Mouse (Mus musculus) intestine, embryonic 14.5 days (tissue): ENCODE results near the gene Rpl12. TPM values are rescaled to one million over a fixed set of nuclear protein-coding genes. Genes with fewer than 3 reads are reported as not detected.

Experiments used
- ATAC-seq: fragments of 200-750 bp; cut with Nextera tagmentation; replicated peaks from 2 replicates; pipeline ENCODE4 v1.8.0; 2017; ENCODE audit warnings: low read depth, moderate number of reproducible peaks, moderate TSS enrichment, moderate library complexity; ENCODE audit not compliant: low FRiP score, low TSS enrichment
- DNase-seq: peaks from one replicate; pipeline ENCODE4 v3.0.0-alpha.2; 2018; ENCODE audit warnings: low spot score
- H3K27ac ChIP-seq: fragments of 300-500 bp; sonication (generic); 2 replicates; pipeline ENCODE4 v1.5.1; 2014; ENCODE audit warnings: low read depth, mild to moderate bottlenecking, control low read depth
- H3K27me3 ChIP-seq: fragments of 300-500 bp; sonication (generic); replicated peaks from 2 replicates; pipeline ENCODE4 v1.6.1; 2014; ENCODE audit warnings: low read length, control low read depth; ENCODE audit not compliant: control insufficient read depth, insufficient read depth
- H3K36me3 ChIP-seq: fragments of 300-500 bp; sonication (generic); 2 replicates; pipeline ENCODE4 v1.6.1; 2014; ENCODE audit warnings: low read length, control low read depth; ENCODE audit not compliant: control insufficient read depth, insufficient read depth
- H3K4me1 ChIP-seq: fragments of 300-500 bp; sonication (generic); replicated peaks from 2 replicates; pipeline ENCODE4 v1.6.1; 2014; ENCODE audit warnings: low read length, control low read depth, mixed read lengths; ENCODE audit not compliant: control insufficient read depth, insufficient read depth
- H3K4me2 ChIP-seq: fragments of 300-500 bp; sonication (generic); 2 replicates; pipeline ENCODE4 v1.6.1; 2014; ENCODE audit warnings: low read length
- H3K4me3 ChIP-seq: fragments of 300-500 bp; sonication (generic); 2 replicates; pipeline ENCODE4 v1.5.1; 2014; ENCODE audit warnings: low read depth, low read length, control low read depth, mixed read lengths
- H3K9ac ChIP-seq: fragments of 300-500 bp; sonication (generic); 2 replicates; pipeline ENCODE4 v1.6.1; 2014; ENCODE audit warnings: mild to moderate bottlenecking, low read length
- H3K9me3 ChIP-seq: fragments of 300-500 bp; sonication (generic); 2 replicates; pipeline ENCODE4 v1.6.1; 2016; ENCODE audit warnings: low read length, control low read depth; ENCODE audit not compliant: control insufficient read depth
- WGBS: fragments of 180-500 bp; shearing (Covaris S2); extraction: QIAGEN DNeasy Blood & Tissue Kit; methylation state at CpG from one replicate; pipeline ENCODE4 v1.1.7; 2014; 5-methylcytosine and 5-hydroxymethylcytosine counted together
- polyA plus RNA-seq: library from polyadenylated mRNA; unstranded; fragments of >200 nt; fragmentation: Nextera tagmentation; extraction: Ambion mirVana; gene quantifications from 2 replicates; pipeline ENCODE4 v1.2.1, GENCODE M21; 2014

The Rpl12 gene
- polyA plus RNA-seq = 259 and 272 TPM in 2 replicates

- Histone ChIP-seq H3K9me3 (no peaks in the 10 kb centered on the region), H3K9ac (peak within 1 kb of the TSS; percentile 99), H3K4me1 (peaks cover 28% of the 10 kb centered on the region), H3K36me3 (peaks cover 35% of the 10 kb centered on the region), H3K27ac (peak within 1 kb of the TSS; percentile 90), H3K4me3 (peak within 1 kb of the TSS; percentile 95), H3K27me3 (no peaks in the 10 kb centered on the region), H3K4me2 (peak within 1 kb of the TSS; percentile 71)
- peak; percentile 89 for ATAC-seq
- 4% methylated on average over 55 of the region's 55 CpGs for WGBS
- DNase-seq = peak; percentile 98
Observed at GRCm38 (mm10) chr2:32961192-32961995, at the start of gene Rpl12, which contains the start of gene Lrsam1. Rpl12 (plus strand) TSS chr2:32961559. Lrsam1 (minus strand) TSS chr2:32961614.

- Histone ChIP-seq H3K27ac (no peak overlapping the region), H3K36me3 (peaks cover 49% of the 10 kb centered on the region), H3K4me3 (no peak overlapping the region), H3K4me2 (no peak overlapping the region), H3K9ac (no peak overlapping the region), H3K27me3 (no peaks in the 10 kb centered on the region), H3K9me3 (no peaks in the 10 kb centered on the region), H3K4me1 (peaks cover 33% of the 10 kb centered on the region)
- ATAC-seq = no peak
- DNase-seq = no peak
- 80% methylated on average over 7 of the region's 7 CpGs for WGBS
Observed at GRCm38 (mm10) chr2:32911639-32912182, 49.6 kb upstream of the Rpl12 start.

- Histone ChIP-seq H3K9ac (no peak overlapping the region), H3K27me3 (no peaks in the 10 kb centered on the region), H3K27ac (no peak overlapping the region), H3K4me2 (no peak overlapping the region), H3K4me3 (no peak overlapping the region), H3K4me1 (peaks cover 28% of the 10 kb centered on the region), H3K9me3 (no peaks in the 10 kb centered on the region), H3K36me3 (peaks cover 49% of the 10 kb centered on the region)
- 34% methylated on average over 19 of the region's 19 CpGs for WGBS
- peak; percentile 92 for DNase-seq
- no peak for ATAC-seq
Observed at GRCm38 (mm10) chr2:32912210-32912804, 49.1 kb upstream of the Rpl12 start.

GRCm38 (mm10) chr2:32914362-32914761 is 47.0 kb upstream of the Rpl12 start:
- Histone ChIP-seq H3K4me1 (peaks cover 11% of the 10 kb centered on the region; the same call in 1 of the 2 replicates), H3K9ac (peak overlapping the region; percentile 44), H3K27me3 (no peaks in the 10 kb centered on the region), H3K9me3 (no peaks in the 10 kb centered on the region), H3K27ac (peak overlapping the region; percentile 78), H3K36me3 (peaks cover 65% of the 10 kb centered on the region), H3K4me3 (no peak overlapping the region), H3K4me2 (no peak overlapping the region; the same call in 1 of the 2 replicates)
- 54% methylated on average over 5 of the region's 5 CpGs for WGBS
- ATAC-seq (no peak), DNase-seq (no peak)

GRCm38 (mm10) chr2:32914896-32915295 is 46.5 kb upstream of the Rpl12 start:
- peaks cover 11% of the 10 kb centered on the region; the same call in 1 of the 2 replicates for H3K4me1 ChIP-seq
- no peak overlapping the region for H3K4me2 ChIP-seq
- ATAC-seq = peak; percentile 56; the same call in 1 of the 2 replicates
- 32% methylated on average over 3 of the region's 3 CpGs for WGBS
- no peaks in the 10 kb centered on the region for H3K27me3 ChIP-seq
- H3K9me3 ChIP-seq = no peaks in the 10 kb centered on the region
- H3K36me3 ChIP-seq = peaks cover 68% of the 10 kb centered on the region
- no peak for DNase-seq
- H3K27ac ChIP-seq = peak overlapping the region; percentile 78
- no peak overlapping the region for H3K4me3 ChIP-seq
- peak overlapping the region; percentile 44 for H3K9ac ChIP-seq

GRCm38 (mm10) chr2:32917526-32917925 is 43.8 kb upstream of the Rpl12 start:
- H3K4me3 ChIP-seq = no peak overlapping the region
- ATAC-seq (no peak), DNase-seq (no peak)
- H3K27ac ChIP-seq = no peak overlapping the region
- H3K4me2 ChIP-seq = no peak overlapping the region
- no peaks in the 10 kb centered on the region for H3K9me3 ChIP-seq
- H3K36me3 ChIP-seq = peaks cover 70% of the 10 kb centered on the region
- no peak overlapping the region for H3K9ac ChIP-seq
- peaks cover 11% of the 10 kb centered on the region; the same call in 1 of the 2 replicates for H3K4me1 ChIP-seq
- H3K27me3 ChIP-seq = no peaks in the 10 kb centered on the region
- WGBS = 74% methylated on average over 11 of the region's 11 CpGs

- H3K4me3 ChIP-seq = no peak overlapping the region
- H3K4me1 ChIP-seq = peaks cover 11% of the 10 kb centered on the region; the same call in 1 of the 2 replicates
- H3K4me2 ChIP-seq = no peak overlapping the region
- no peak for DNase-seq
- ATAC-seq = no peak
- no peaks in the 10 kb centered on the region for H3K9me3 ChIP-seq
- peaks cover 71% of the 10 kb centered on the region for H3K36me3 ChIP-seq
- H3K9ac ChIP-seq = no peak overlapping the region
- 76% methylated on average over 9 of the region's 9 CpGs for WGBS
- no peaks in the 10 kb centered on the region for H3K27me3 ChIP-seq
- H3K27ac ChIP-seq = no peak overlapping the region
Observed at GRCm38 (mm10) chr2:32918391-32918790, 43.0 kb upstream of the Rpl12 start.

- Histone ChIP-seq H3K4me2 (no peak overlapping the region), H3K9me3 (no peaks in the 10 kb centered on the region), H3K27me3 (no peaks in the 10 kb centered on the region), H3K27ac (no peak overlapping the region), H3K4me1 (no peaks in the 10 kb centered on the region), H3K4me3 (no peak overlapping the region), H3K36me3 (peaks cover 81% of the 10 kb centered on the region), H3K9ac (no peak overlapping the region)
- WGBS = 76% methylated on average over 7 of the region's 7 CpGs
- DNase-seq = no peak
- ATAC-seq = no peak
Observed at GRCm38 (mm10) chr2:32921235-32921634, 40.1 kb upstream of the Rpl12 start.
